Mouse (Mus musculus) adrenal gland (tissue): ENCODE measurements around the gene E130311K13Rik.

Experiments
- intact Hi-C: fragments of 180-260 bp; cut with DNase I; formaldehyde crosslinking; loops from one replicate; pipeline ENCODE4 v1.15.1; 2025
- long read RNA-seq, 2 experiments: library from polyadenylated mRNA; unstranded; transcript quantifications; one replicate each; pipeline ENCODE4 v2.0.0; 2020; ENCODE audit warnings: borderline replicate concordance in 1 of 2; ENCODE audit not compliant: insufficient replicate concordance in 1 of 2

Gene E130311K13Rik
- long read RNA-seq, experiment 1, transcript E130311K13Rik-201 (5 exons, 1,640 nt): major isoform, 21 of 21 reads
- long read RNA-seq, experiment 1, partial matches to known transcripts: 0 of 21 reads
- long read RNA-seq, experiment 1, other reads (novel, unspliced or antisense): 0 of 21 reads
- long read RNA-seq, experiment 2, transcript E130311K13Rik-201 (5 exons, 1,640 nt): major isoform, 18 of 20 reads
- long read RNA-seq, experiment 2, partial matches to known transcripts: 0 of 20 reads
- long read RNA-seq, experiment 2, other reads (novel, unspliced or antisense): 2 of 20 reads

DNA sequence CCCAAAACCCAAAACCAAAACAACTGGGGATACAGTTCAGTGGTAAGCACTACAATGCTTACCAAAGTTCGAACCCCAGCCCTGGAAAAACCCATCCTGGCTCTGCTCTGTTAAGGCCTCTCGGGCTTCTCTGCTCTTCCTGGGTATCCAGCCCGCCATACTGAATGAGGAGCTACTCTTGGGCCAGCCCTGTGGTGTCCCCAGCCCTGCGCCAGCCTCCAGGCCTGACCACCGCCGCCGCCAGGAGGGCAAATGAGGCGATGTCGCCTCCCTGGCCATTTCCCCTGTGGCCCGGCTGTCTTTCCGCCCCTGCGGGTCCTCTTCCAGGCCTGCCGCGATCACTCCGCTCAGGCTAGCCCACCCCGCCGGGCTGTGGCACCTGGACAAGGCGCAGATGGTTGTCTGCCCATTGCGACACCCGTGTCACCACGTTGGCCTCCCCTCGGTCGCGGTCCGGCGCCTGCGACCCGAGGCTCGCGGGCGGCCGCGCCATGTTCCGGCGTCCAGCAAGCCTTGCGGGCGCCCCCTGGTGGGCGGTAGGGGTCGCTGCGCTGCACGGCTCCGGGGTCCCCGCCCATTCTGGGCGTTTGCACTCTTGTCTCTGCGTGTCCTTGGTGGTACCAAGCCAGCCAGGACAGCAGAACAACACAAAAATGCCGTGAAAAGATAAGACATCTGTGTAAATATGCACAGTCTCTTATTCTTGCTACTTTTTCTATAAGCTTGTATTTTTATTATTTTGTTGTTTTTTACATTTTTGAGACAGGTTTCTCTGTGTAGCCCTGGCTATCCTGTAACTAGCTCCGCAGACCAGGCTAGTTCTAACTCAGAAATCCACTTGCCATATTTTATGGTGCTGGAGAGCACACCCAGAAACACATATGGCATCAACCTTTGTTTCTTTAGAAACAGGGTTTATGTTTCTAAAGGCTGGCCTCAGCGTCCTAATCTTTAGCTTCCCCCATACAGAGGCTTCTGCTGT, at the start of gene E130311K13Rik:
Gene E130311K13Rik (minus strand): TSS at position 595 of the 982 bp plus-strand sequence.
- intact Hi-C loops: loop anchor here (2.0 kb wide), 1 partner anchor 34 kb away; no protein-coding TSS in a partner anchor

DNA sequence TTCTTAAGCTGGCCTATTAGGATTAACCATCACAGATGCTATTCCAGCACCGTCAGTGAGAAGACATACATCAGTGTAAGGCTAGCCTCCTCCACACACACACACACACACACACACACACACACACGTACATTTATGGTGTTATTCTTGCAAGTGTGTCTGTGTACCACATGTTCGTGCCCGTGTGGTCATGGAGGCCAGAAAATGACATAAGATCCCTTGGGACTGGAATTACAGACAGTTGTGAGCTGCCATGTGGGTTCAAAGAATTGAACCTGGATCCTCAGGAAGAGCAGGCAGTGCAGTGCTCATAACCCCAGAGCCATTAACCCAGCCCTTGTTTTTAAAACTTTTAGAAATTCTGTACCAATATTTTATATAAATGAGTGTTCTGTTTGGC, 48.6 kb upstream of the E130311K13Rik start:
- intact Hi-C loops: no loop called here

DNA sequence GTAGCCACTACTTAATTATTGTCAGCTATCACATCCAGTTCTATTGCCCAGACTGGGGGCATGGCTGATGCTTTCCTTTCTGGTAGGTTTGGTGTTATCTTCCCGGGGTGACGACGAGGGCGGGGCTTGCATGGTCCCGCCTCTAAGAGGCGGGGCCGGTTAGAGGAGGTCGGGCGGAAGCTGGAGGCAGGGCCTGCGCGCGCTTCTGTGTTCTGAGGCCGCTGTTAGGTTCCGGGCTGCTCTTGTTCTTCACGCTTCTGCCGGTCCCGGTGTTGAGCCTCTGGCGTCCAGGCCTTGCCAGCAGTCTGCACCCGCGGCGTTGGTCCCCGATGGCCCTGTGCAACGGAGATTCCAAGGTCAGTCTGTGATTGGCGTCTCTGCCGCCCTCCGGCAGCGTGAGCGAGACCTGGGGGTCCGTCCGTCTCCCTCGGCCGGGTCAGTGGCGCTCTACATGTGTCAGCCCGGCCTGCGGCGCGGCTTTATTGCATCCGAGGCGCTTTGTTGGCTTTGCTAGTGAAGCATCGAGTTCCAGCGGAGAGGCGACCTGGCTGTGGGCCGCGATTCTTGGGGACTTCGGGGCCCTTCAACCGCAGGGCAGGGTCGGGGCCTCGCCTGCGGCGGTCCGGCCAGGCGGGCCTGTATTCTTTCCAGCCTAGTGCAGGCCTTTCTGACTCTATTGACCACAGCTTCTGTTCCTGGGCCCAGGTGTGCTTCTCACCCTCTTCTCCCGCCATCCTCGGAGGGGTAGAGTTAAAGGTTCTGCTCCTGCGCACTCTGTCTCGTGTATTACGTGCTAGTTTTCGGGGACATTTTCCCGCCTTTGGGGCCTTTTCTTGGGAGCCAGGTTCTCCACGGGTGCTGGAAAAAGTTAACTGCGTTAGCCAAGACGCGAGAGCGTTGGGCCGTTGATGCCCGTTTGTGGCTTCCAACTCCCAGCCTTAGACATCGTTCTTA, 47.0 kb upstream of the E130311K13Rik start, which contains the start of gene Gmps:
Gene Gmps (plus strand): TSS at position 152 of the 954 bp plus-strand sequence.
- intact Hi-C loops: no loop called here

- intact Hi-C loops: no loop called here
Observed at GRCm38 (mm10) chr3:63965929-63966328, 36.7 kb upstream of the E130311K13Rik start.

DNA sequence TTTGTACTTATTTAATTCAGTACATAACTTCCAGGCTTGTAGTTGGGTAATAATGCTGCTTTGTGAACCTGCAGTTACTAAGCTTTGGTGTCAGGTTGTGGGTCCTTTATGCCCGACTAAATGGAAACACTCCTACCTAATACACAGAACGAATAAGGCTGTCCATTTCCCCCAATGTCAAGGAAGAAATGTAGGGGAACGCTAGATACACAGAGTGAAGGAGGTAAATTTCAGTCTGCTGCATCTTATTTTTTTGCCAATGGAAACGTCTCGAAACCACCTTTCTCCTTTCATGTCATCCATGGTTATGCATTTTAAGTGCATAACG, 35.6 kb upstream of the E130311K13Rik start:
- intact Hi-C loops: no loop called here

GRCm38 (mm10) chr3:63964100-63964921, 35.0 kb upstream of the E130311K13Rik start, which contains the start of gene Slc33a1:
Slc33a1 (minus strand) TSS chr3:63964768.
- intact Hi-C loops: no loop called here

GRCm38 (mm10) chr3:63963421-63964099, 34.3 kb upstream of the E130311K13Rik start:
- intact Hi-C loops: loop anchor here (2.0 kb wide), 1 partner anchor 35 kb away; the partner anchor contains the start of gene E130311K13Rik

DNA sequence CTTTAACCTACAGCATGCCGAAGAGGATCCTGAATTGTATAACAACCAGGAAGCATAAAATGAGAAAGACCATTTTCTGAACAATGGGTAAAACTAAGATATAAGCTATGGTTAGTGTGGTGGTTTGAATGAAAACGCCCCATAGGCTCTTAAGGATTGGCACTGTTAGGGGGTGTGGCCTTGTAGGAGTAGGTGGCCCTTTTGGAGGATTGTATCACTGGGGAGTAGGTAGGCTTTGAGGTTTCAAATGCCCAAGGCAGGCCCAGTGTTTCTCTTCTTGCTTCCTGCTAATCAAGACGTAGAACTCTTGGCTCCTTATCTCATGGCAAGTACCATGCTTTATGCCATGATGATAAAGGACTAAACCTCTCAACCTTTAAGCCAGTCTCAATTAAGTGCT, 20.6 kb upstream of the E130311K13Rik start:
- intact Hi-C loops: no loop called here

DNA sequence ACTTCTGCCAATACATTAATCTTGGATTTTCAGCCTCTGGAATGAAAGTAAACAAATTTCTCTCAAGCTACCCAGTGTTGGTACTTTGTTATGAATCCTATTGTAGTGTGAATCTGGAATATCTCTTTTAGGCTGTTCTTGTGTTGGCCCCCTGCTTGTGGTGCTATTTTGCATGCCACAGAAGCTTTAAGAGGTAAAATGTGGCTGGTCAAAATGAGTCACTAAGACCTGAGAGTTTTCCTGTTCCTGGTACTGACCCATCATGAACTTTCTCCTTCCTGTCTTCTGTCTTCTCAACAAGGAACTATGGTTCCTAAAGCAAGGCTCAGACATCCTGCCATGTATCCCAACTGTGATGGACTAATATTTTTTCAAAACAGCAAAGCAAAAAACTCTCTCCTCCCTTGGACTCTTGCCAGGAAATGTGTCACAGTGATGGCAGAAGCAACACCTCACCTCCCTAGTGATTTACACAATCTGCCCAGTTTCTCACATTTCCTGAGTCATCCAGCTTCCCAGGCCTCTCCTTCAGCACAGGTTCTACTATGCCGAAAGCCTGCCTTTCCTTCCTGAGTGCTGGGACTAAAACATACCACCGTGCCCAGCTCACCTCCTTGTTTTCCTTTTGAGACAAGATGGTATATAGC, 12.1 kb upstream of the E130311K13Rik start:
- intact Hi-C loops: no loop called here

GRCm38 (mm10) chr3:63938928-63939327, 9.7 kb upstream of the E130311K13Rik start:
- intact Hi-C loops: no loop called here

DNA sequence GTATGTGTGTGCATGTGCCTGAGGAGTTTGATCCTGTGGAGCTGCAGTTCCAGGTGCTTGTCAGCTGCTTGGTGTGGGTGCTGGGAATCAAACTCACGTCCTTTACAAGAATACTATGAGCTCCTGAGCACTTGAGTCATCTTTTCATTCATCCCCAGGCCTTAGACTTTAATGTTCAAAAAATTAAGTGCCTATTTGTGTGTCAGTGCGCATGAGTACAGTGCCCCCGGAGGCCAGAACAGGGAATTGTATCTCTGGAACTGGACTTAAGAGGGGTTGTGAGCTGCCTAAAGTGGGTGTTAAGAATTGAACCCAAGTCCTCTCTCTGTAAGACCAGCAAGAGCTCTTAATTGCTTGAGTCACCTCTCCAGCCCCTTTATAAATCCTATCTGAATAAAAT, 9.6 kb downstream of the E130311K13Rik start:
- intact Hi-C loops: no loop called here

DNA sequence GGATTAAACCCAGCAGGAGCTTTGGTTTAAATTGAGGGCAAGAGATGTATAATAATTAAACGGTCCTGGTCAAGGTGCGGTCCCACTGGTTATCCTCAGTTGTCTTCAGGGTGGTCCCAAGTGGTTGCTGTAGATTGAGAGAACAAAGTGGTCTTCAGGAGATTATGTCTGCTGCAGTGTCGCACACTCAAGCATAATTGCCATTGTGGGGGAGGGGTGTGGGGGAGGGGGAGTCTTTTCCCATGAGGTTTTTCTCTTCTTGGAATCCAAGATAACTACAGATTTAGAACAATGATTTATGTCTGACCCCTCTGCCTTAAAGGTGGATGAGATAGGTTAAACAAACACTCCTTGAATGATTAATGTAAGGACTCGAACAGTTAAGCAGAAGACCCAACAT, 19.0 kb downstream of the E130311K13Rik start:
- intact Hi-C loops: no loop called here

DNA sequence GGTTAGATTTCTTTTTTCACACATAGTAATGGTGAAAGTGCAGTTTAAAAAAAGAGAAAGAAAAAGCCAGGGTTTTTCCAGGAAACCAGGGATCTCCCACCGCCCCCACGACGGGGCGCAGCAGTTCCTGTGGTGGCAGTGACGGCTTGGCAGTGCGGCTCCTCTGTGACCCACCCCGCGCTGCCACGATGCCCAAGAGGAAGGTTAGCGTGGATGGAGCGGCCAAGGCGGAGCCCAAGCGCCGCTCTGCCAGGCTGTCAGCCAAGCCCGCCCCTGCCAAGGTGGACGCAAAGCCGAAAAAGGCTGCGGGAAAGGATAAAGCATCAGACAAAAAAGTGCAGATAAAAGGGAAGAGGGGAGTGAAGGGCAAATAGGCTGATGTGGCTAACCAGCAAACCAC, 24.0 kb downstream of the E130311K13Rik start:
- intact Hi-C loops: no loop called here

- intact Hi-C loops: no loop called here
Observed at GRCm38 (mm10) chr3:63904157-63904556, 25.1 kb downstream of the E130311K13Rik start.

DNA sequence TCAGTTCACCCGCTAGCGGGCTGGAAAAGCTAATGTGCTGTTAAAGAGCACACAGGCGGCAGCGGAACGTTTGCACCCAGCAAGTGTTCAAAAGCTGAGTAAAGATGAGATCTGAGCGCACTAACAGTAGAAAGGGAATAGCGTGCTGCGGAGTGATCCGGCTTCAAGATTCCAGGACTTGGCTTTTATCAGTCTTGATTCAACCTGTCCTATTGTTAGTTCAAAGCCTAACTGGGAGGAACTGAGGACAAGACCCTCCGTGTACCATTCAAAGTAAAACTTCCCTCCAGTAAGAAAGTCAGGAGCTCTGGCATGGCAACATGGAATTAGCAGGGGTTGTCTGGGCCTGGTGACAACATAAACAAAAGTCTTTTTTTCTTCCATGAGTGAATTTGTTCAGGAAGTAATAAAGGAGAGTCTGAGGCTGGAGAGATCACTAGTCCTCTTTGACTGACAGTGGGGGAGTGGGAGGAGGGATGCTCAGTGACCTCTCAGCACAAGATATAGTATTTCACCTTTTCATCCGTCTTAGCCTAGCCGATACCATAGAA, 29.2 kb downstream of the E130311K13Rik start:
- intact Hi-C loops: no loop called here

DNA sequence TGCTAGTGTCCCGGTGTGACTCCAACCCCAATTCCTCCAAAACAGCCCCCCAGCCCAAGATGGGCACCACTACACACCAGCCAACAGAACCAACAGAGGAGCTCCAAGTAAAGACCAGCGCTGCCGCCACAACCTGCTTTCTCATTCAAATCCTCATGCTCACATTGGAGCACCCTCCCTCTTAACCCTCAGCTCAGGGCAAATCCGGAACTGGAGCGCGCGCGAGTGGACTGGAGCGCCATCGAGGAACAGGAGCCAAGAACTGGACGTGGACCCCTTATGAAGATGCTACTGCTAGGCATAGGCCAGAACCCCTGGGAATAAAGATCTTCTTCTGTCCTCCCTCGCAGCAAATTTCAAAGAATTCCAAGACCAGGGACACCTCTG, 30.0 kb downstream of the E130311K13Rik start, which contains the start of gene Plch1:
Gene Plch1 (minus strand): TSS at position 164 of the 387 bp plus-strand sequence.
- intact Hi-C loops: no loop called here

DNA sequence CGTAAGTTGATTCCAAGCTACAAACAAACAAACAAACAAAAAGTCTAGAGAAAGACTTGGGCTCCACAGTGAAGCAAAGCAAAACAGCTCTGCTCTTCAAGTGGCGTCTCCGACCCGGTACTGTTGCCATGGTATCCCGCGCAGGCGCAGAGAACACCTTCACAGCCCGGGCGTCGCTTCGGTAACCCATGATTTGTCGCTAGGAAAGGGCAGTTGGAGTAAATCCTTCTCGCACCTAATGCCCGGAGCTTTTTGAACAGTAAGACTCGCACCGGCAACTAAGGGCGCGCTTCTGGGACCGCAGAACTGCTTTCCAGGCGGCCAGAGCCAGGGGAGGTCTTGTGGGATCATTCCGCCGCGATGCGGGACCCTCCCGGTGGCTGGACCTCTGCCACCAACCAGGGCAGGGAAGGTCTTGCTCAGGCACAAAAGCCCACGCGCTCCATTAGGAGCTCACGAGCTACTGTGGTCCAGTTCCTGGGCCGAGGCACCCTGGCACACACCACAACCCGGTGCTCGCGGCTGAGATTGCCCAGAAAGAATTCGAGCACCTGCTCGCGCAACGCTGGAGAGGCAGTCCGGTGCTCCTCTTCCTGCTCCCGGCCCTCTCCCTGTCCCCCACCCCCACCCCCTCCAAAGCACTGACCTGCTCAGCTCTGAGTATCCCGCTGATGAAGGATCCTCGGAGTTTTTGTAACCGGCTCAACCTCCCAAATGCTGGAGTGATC, 30.5 kb downstream of the E130311K13Rik start:
- intact Hi-C loops: no loop called here

DNA sequence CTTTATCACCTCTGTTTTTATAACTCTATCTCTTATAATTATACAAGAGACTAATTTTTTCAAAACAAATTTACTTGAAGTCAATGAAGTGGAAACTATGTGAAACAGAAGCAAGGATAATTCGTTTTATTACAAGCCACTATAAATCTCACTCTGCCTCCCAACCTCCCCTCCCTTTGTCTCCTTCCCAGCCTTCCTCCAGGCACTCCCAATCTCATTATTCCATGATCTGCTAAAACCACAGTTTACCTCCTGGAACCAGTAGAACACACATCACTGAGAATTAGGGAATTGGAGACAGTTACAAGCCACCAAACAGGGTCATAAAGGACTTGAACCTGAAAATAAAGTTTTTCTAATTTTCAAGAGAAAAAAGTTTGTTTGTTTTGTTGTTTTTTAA, 32.1 kb downstream of the E130311K13Rik start:
- intact Hi-C loops: no loop called here
